Mouse (Mus musculus) forebrain, embryonic 11.5 days (tissue): ENCODE measurements around the gene Olfr1406. TPM values are rescaled to one million over a fixed set of nuclear protein-coding genes. Genes with fewer than 3 reads are reported as not detected.

Experiments used
- ATAC-seq: fragments of 200-750 bp; cut with Nextera tagmentation; replicated peaks from 2 replicates; pipeline ENCODE4 v1.8.0; 2017; ENCODE audit warnings: moderate TSS enrichment; ENCODE audit not compliant: low FRiP score
- DNase-seq: peaks from one replicate; pipeline ENCODE4 v3.0.0-alpha.2; 2017; ENCODE audit warnings: low spot score
- H3K27ac ChIP-seq: fragments of 300-500 bp; sonication (generic); 2 replicates; pipeline ENCODE4 v1.5.1; 2014; ENCODE audit warnings: low read depth, low read length
- H3K27me3 ChIP-seq: fragments of 300-500 bp; sonication (generic); 2 replicates; pipeline ENCODE4 v1.6.1; 2014; ENCODE audit warnings: mild to moderate bottlenecking, low read length, mixed read lengths; ENCODE audit not compliant: control insufficient read depth, insufficient read depth
- H3K36me3 ChIP-seq: fragments of 300-500 bp; sonication (generic); 2 replicates; pipeline ENCODE4 v1.6.1; 2014; ENCODE audit warnings: mild to moderate bottlenecking, low read length, moderate library complexity, mixed read lengths; ENCODE audit not compliant: control insufficient read depth, insufficient read depth
- H3K4me1 ChIP-seq: fragments of 300-500 bp; sonication (generic); replicated peaks from 2 replicates; pipeline ENCODE4 v1.6.1; 2014; ENCODE audit warnings: low read length, mixed read lengths; ENCODE audit not compliant: control insufficient read depth, insufficient read depth
- H3K4me2 ChIP-seq: fragments of 300-500 bp; sonication (generic); 2 replicates; pipeline ENCODE4 v1.6.1; 2014; ENCODE audit warnings: low read depth, mild to moderate bottlenecking, low read length, moderate library complexity, mixed read lengths; ENCODE audit not compliant: severe bottlenecking
- H3K4me3 ChIP-seq: fragments of 300-500 bp; sonication (generic); 2 replicates; pipeline ENCODE4 v1.5.1; 2014; ENCODE audit warnings: low read depth, low read length
- H3K9ac ChIP-seq: fragments of 300-500 bp; sonication (generic); 2 replicates; pipeline ENCODE4 v1.6.1; 2014; ENCODE audit warnings: low read length
- H3K9me3 ChIP-seq: fragments of 300-500 bp; sonication (generic); 2 replicates; pipeline ENCODE4 v1.6.1; 2016; ENCODE audit warnings: low read length, mixed read lengths; ENCODE audit not compliant: control insufficient read depth
- WGBS: fragments of 180-500 bp; shearing (Covaris S2); extraction: QIAGEN DNeasy Blood & Tissue Kit; methylation state at CpG from one replicate; pipeline ENCODE4 v1.1.7; 2014; 5-methylcytosine and 5-hydroxymethylcytosine counted together
- polyA plus RNA-seq: library from polyadenylated mRNA; unstranded; fragments of >200 nt; fragmentation: Nextera tagmentation; extraction: Ambion mirVana; gene quantifications from 2 replicates; pipeline ENCODE4 v1.2.1, GENCODE M21; 2014

Gene Olfr1406
- polyA plus RNA-seq, 1 experiment from 2014 or later, result not detected

DNA sequence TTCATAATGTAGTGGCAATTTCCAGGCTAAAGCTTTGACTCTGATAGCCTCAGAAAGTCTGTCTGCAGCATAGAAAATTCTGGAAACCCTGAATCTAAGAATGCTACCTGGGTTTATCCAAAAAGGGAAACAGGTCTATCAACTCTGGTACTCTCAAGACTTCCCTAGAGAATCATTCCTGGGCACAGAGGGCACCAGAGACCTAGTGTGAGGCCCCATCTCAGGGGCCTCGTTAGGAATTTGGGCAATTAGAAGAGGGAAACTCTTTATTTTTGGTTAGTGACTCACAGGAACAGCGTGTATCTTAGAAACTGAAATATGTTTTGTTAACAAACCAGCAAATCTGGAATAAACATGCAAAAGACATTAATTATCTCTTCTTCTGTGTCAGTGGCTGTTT lies 53.2 kb downstream of the Olfr1406 start, which contains the start of gene Olfr1408:
Gene Olfr1408 (minus strand): TSS at position 101 of the 400 bp plus-strand sequence.
- H3K4me2 ChIP-seq, result no peak within 1 kb of the TSS
- H3K9ac ChIP-seq, result no peak within 1 kb of the TSS
- H3K36me3 ChIP-seq, result no peaks in the 10 kb centered on the region
- no peaks in the 10 kb centered on the region for H3K4me1 ChIP-seq
- H3K27ac ChIP-seq, result no peak within 1 kb of the TSS
- H3K27me3 ChIP-seq, result no peaks in the 10 kb centered on the region
- WGBS, result 74% methylated on average over 2 of the region's 2 CpGs
- no peaks in the 10 kb centered on the region for H3K9me3 ChIP-seq
- no peak within 1 kb of the TSS for H3K4me3 ChIP-seq
- ATAC-seq (no peak), DNase-seq (no peak)

Other genes starting within 250 kb of the Olfr1406 start
- not detected in 2 replicates for gene Olfr16, start 240.2 kb downstream of the Olfr1406 start, polyA plus RNA-seq
- gene Olfr1408, start 53.3 kb downstream of the Olfr1406 start, polyA plus RNA-seq, result not detected in 2 replicates
- gene Olfr218, start 7.2 kb upstream of the Olfr1406 start, polyA plus RNA-seq, result not detected in 2 replicates
- gene Olfr1404, start 21.8 kb upstream of the Olfr1406 start, polyA plus RNA-seq, result not detected in 2 replicates
- gene Fcer1a, start 36.6 kb upstream of the Olfr1406 start, polyA plus RNA-seq, result not detected in 2 replicates
- gene Olfr418, start 75.4 kb upstream of the Olfr1406 start, polyA plus RNA-seq, result not detected in 2 replicates
- not detected in 2 replicates for gene Mptx2, start 87.1 kb upstream of the Olfr1406 start, polyA plus RNA-seq
- gene Ackr1, start 143.1 kb upstream of the Olfr1406 start, polyA plus RNA-seq, result 3.8 and 4.5 TPM in 2 replicates
- gene Aim2, start 160.2 kb upstream of the Olfr1406 start, polyA plus RNA-seq, result 4.3 and 5.8 TPM in 2 replicates
- gene Cadm3, start 177.1 kb upstream of the Olfr1406 start, polyA plus RNA-seq, result 15.6 and 16.0 TPM in 2 replicates